Mouse (Mus musculus): ENCODE measurements around the gene Napsa.

DNA sequence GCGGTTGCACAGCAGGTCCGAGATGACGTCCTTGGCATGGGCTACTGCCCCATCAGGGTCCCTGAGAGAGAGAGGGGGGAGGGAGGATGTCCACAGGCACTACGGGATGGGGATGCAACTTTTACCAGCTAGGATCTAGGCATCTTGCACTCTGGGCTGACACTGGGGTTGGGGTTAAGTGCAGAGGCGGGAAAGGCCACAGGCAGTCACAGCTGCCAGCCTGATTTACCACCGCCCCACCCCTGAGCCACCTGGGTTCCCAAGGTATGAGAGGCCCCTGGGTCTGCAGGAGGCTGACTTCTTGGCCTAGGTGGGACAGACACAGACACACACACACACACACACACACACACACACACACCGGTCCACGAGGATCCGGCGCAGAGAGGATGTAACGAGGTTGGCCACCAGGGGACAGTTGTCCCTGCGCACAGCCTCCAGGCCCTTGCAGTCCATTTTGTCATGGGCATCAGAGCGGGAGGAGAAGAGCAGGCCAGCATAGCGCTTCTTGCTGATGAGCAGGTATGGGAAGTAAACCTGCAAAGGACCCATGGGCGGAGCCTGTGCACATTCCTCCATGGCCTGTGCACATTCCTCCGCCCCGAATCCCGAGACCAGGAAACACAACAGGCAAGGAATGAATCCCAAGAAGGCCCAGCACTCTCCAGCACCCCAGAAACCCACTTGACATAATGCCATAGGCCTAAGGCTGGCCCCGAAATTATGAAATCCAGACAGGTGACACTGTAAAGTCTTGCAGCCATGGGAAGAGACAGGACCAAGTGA, 37.3 kb upstream of the Napsa start:
- no peak for TF ChIP-seq FLI1 (IDR thresholded peaks at IDR 0.05; ENCODE audit: low read length)
- no peak for TF ChIP-seq GATA1 (IDR thresholded peaks at IDR 0.05; ENCODE audit: borderline replicate concordance, low read length)
